Comparison of ENCODE assay signal across 16 mouse cellular contexts in the genomic region with DNA sequence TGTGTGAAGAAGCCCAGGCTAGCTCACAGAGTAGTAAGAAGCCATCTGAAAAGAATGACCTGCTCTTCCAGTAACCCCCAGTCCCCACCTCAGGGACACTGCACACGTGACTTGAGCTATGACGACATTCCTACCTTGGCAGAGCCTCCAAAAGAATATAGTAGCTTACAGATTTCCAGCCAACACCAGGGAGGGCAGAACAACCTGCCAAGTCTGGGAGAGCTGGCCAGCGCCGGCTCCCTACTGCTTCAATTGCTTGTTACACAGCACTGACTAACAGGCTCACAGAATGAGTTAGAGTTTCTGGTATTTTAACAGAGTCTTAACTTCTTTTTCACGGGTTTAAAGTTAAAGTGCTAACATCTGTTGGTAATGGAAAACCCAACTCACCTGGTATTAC. TPM values are rescaled to one million over a fixed set of nuclear protein-coding genes. Genes with fewer than 3 reads are reported as not detected.
A peak's percentile ranks its signal among the peaks of the same experiment; 100 is the strongest.
DNase-seq lines count a peak whose midpoint lies in the region; ATAC-seq and TF ChIP-seq lines count a peak whose summit lies in the region.
"Had no signal": no experiment of that assay in that cellular context is flagged by ENCODE, and none has a peak within 500 bp of the region (broad histone marks: within the 10 kb centered on the region; RNA-seq: fewer than 3 reads in every experiment).

No protein-coding gene starts in this region.

- 45% methylated on average over 5 of the region's 5 CpGs for WGBS in liver, adult 2 months
- 67% methylated on average over 5 of the region's 5 CpGs for WGBS in liver, embryonic 12.5 days (ENCODE audit: insufficient replicate concordance)
- 33% methylated on average over 5 of the region's 5 CpGs for WGBS in kidney, adult 2 months
- 53% methylated on average over 5 of the region's 5 CpGs for WGBS in lung, postnatal 0 days

- DNase-seq in adrenal gland, postnatal 14 days, result peak; percentile 37
- DNase-seq in adrenal gland, adult 18-20 months (ENCODE audit: low spot score in 2 of 2), result no peak
- peak; percentile 22 for DNase-seq in liver, adult 2 months (ENCODE audit: extremely low read depth, low read depth, low spot score)
- peak; percentile 90 for DNase-seq in kidney, adult 2 months
- peak; percentile 79 for DNase-seq in kidney, postnatal 36 days
- no peak for DNase-seq in lung, postnatal 0 days (ENCODE audit: low spot score)
- DNase-seq in gastrocnemius, postnatal 4 days (ENCODE audit: low spot score in 2 of 2), result no peak
- DNase-seq: adrenal gland, postnatal 25 days; cerebellum, postnatal 14 days; heart, postnatal 36 days; liver; lung, embryonic 14.5 days; midbrain, embryonic 14.5 days had no signal

- H3K4me2 ChIP-seq in liver, embryonic 12.5 days, result no peak overlapping the region
- no peak overlapping the region for H3K4me2 ChIP-seq in lung, postnatal 0 days (replicated peaks; ENCODE audit: low read depth, low read length)
- H3K4me2 ChIP-seq: lung, embryonic 14.5 days had no signal

- H3K4me3 ChIP-seq in liver, adult 2 months (ENCODE audit: insufficient read depth, low read depth, low read length), result no peak overlapping the region
- H3K4me3 ChIP-seq in liver, embryonic 12.5 days, result no peak overlapping the region
- H3K4me3 ChIP-seq in kidney, adult 2 months (ENCODE audit: insufficient read depth, low read depth, low read length), result no peak overlapping the region
- H3K4me3 ChIP-seq in lung, postnatal 0 days (ENCODE audit: low read depth, low read length), result no peak overlapping the region
- H3K4me3 ChIP-seq: heart, embryonic 10.5 days had no signal

- no peaks in the 10 kb centered on the region for H3K36me3 ChIP-seq in liver, adult 2 months (ENCODE audit: control insufficient read depth, insufficient read depth, low read length)
- no peaks in the 10 kb centered on the region for H3K36me3 ChIP-seq in liver, embryonic 12.5 days
- no peaks in the 10 kb centered on the region for H3K36me3 ChIP-seq in kidney, adult 2 months (ENCODE audit: control insufficient read depth, insufficient read depth, low read length)
- no peaks in the 10 kb centered on the region for H3K36me3 ChIP-seq in lung, postnatal 0 days (ENCODE audit: insufficient read depth, low read length)
- H3K36me3 ChIP-seq: heart, embryonic 10.5 days had no signal

- H3K79me2 ChIP-seq in liver, adult 2 months (ENCODE audit: control insufficient read depth, insufficient read depth, low read length), result no peaks in the 10 kb centered on the region

- no peak for TF ChIP-seq POLR2A in liver, adult 2 months (IDR thresholded peaks at IDR 0.05; ENCODE audit: extremely low read depth, insufficient read depth, low read length)
- no peak for TF ChIP-seq POLR2A in kidney, adult 2 months (IDR thresholded peaks at IDR 0.05; ENCODE audit: low read depth, low read length)

- H3K9ac ChIP-seq in liver, adult 2 months (ENCODE audit: low read depth, low read length), result no peak overlapping the region
- no peak overlapping the region for H3K9ac ChIP-seq in liver, embryonic 12.5 days
- no peak overlapping the region for H3K9ac ChIP-seq in lung, postnatal 0 days (replicated peaks; ENCODE audit: low read depth)
- H3K9ac ChIP-seq: lung, embryonic 14.5 days had no signal

- H3K27ac ChIP-seq in liver, adult 2 months (replicated peaks; ENCODE audit: insufficient read depth, low read depth, low read length), result no peak overlapping the region
- no peak overlapping the region for H3K27ac ChIP-seq in liver, embryonic 12.5 days
- peak overlapping the region; percentile 90 for H3K27ac ChIP-seq in kidney, adult 2 months (ENCODE audit: insufficient read depth, low read depth, low read length)
- no peak overlapping the region for H3K27ac ChIP-seq in lung, postnatal 0 days (ENCODE audit: low read length)
- H3K27ac ChIP-seq: heart, embryonic 10.5 days had no signal

- no peak for ATAC-seq in liver, embryonic 12.5 days
- no peak for ATAC-seq in lung, postnatal 0 days
- ATAC-seq: forebrain, embryonic 16.5 days had no signal

- no peak for TF ChIP-seq EP300 in lung, postnatal 0 days (IDR thresholded peaks at IDR 0.05)

- 0 out of 2 replicates have a peak, but pooled peaks cover 3% of the 10 kb centered on the region for H3K4me1 ChIP-seq in liver, adult 2 months (ENCODE audit: control insufficient read depth, insufficient read depth, low read length)
- peaks cover 20% of the 10 kb centered on the region for H3K4me1 ChIP-seq in liver, embryonic 12.5 days
- H3K4me1 ChIP-seq in kidney, adult 2 months (ENCODE audit: control insufficient read depth, insufficient read depth, low read length), result peaks cover 25% of the 10 kb centered on the region; the same call in 1 of the 2 replicates
- peaks cover 8% of the 10 kb centered on the region; the same call in 1 of the 2 replicates for H3K4me1 ChIP-seq in lung, postnatal 0 days (ENCODE audit: insufficient read depth, low read depth, low read length)

- no peaks in the 10 kb centered on the region for H3K9me3 ChIP-seq in liver, embryonic 12.5 days (replicated peaks)
- no peaks in the 10 kb centered on the region for H3K9me3 ChIP-seq in lung, postnatal 0 days (ENCODE audit: low read length)
- H3K9me3 ChIP-seq: heart, embryonic 10.5 days had no signal

- TF ChIP-seq CTCF in liver, adult 2 months (IDR thresholded peaks at IDR 0.05; ENCODE audit: low read depth, low read length), result no peak
- no peak for TF ChIP-seq CTCF in kidney, adult 2 months (conservative IDR thresholded peaks at IDR 0.05; ENCODE audit: insufficient read depth, insufficient read length, low read depth, low read length)
- TF ChIP-seq CTCF in lung, postnatal 0 days (IDR thresholded peaks at IDR 0.05), result no peak

- peaks cover 4% of the 10 kb centered on the region for H3K27me3 ChIP-seq in liver, adult 2 months (ENCODE audit: control insufficient read depth, insufficient read depth, low read length)
- peaks cover 64% of the 10 kb centered on the region for H3K27me3 ChIP-seq in liver, embryonic 12.5 days (replicated peaks)
- no peaks in the 10 kb centered on the region for H3K27me3 ChIP-seq in kidney, adult 2 months (replicated peaks; ENCODE audit: control insufficient read depth, insufficient read depth, low read length)
- no peaks in the 10 kb centered on the region for H3K27me3 ChIP-seq in lung, postnatal 0 days (replicated peaks; ENCODE audit: insufficient read depth, low read length)

RNA-seq across cellular contexts. Expression of a gene that starts 2.7 kb away (rescaled TPM):
- total RNA-seq in adrenal gland, postnatal 14 days (2021), result 66.9 and 72.1 TPM in 2 replicates
- total RNA-seq in adrenal gland, adult 18-20 months (2021), result 100 to 1,000 TPM; 123 to 129 TPM
- 4.8 and 6.8 TPM in 2 replicates for total RNA-seq in liver, adult 2 months (2014; rRNA removed)
- 6.6 and 6.9 TPM in 2 replicates for polyA plus RNA-seq in liver, adult 2 months (2012; rRNA removed)
- 2.2 and 2.7 TPM in 2 replicates for polyA plus RNA-seq in liver, embryonic 12.5 days (2016; fragmentation: Nextera tagmentation; extraction: Ambion mirVana)
- 176 and 271 TPM in 2 replicates for polyA plus RNA-seq in kidney, adult 2 months (2012; rRNA removed)
- 45.4 and 50.6 TPM in 2 replicates for polyA plus RNA-seq in lung, postnatal 0 days (2015; fragmentation: Nextera tagmentation; extraction: Ambion mirVana)
- 10 to 100 TPM; 43.9 to 44.0 TPM for total RNA-seq in gastrocnemius, postnatal 4 days (2021)

Comparison
In these comparisons a context has a peak if more than half of its experiments do, and no peak if none do; other contexts are left out.
1. DNase-seq: peak in adrenal gland, postnatal 14 days (single experiment), liver, adult 2 months (single experiment), kidney, adult 2 months (single experiment) and kidney, postnatal 36 days (2 of 2); none in adrenal gland, adult 18-20 months (0 of 2), lung, postnatal 0 days (single experiment) and gastrocnemius, postnatal 4 days (0 of 2).